Mouse (Mus musculus): ENCODE measurements around the gene Fahd1.

Gene Fahd1

GRCm38 (mm10) chr17:24885356-24886133, 35.4 kb upstream of the Fahd1 start:
- in situ Hi-C loops (cut with MboI, MseI) = loop anchor here (5.0 to 10.0 kb wide), 2 partner anchors 141 to 148 kb away; partner anchors contain the start of gene Msrb1 (in 1 of the 2)

- in situ Hi-C loops (cut with MboI, MseI) = loop anchor here in 1 of 2 experiments (5.0 to 10.0 kb wide), 2 partner anchors 42 to 140 kb away; partner anchors contain the start of gene Hagh
Measured at GRCm38 (mm10) chr17:24884391-24884790, 34.2 kb upstream of the Fahd1 start.

GRCm38 (mm10) chr17:24881738-24882440, 31.7 kb upstream of the Fahd1 start:
- in situ Hi-C loops (cut with MboI, MseI) = loop anchor here in 1 of 2 experiments (5.0 to 10.0 kb wide), 2 partner anchors 40 to 137 kb away; partner anchors contain the start of gene Hagh

- in situ Hi-C loops (cut with MboI, MseI) = no loop called here
Measured at GRCm38 (mm10) chr17:24878531-24878930, 28.4 kb upstream of the Fahd1 start.

GRCm38 (mm10) chr17:24878117-24878397, 27.9 kb upstream of the Fahd1 start:
- in situ Hi-C loops (cut with MboI, MseI) = no loop called here

- in situ Hi-C loops (cut with MboI, MseI) = no loop called here
Measured at GRCm38 (mm10) chr17:24877336-24878116, 27.4 kb upstream of the Fahd1 start.

GRCm38 (mm10) chr17:24874989-24875388, 24.8 kb upstream of the Fahd1 start:
- in situ Hi-C loops (cut with MboI, MseI) = no loop called here

GRCm38 (mm10) chr17:24874405-24874745, 24.2 kb upstream of the Fahd1 start:
- in situ Hi-C loops (cut with MboI, MseI) = no loop called here

- in situ Hi-C loops (cut with MboI, MseI) = no loop called here
Measured at GRCm38 (mm10) chr17:24873695-24874404, 23.7 kb upstream of the Fahd1 start.

- in situ Hi-C loops (cut with MboI, MseI) = no loop called here
Measured at GRCm38 (mm10) chr17:24867914-24868313, 17.8 kb upstream of the Fahd1 start.

GRCm38 (mm10) chr17:24865776-24866175, 15.6 kb upstream of the Fahd1 start, which contains the start of gene Igfals:
TSS of gene Igfals (plus strand) at chr17:24865997.
- in situ Hi-C loops (cut with MboI, MseI) = no loop called here

- in situ Hi-C loops (cut with MboI, MseI) = no loop called here
Measured at GRCm38 (mm10) chr17:24861785-24862184, 11.6 kb upstream of the Fahd1 start.

GRCm38 (mm10) chr17:24860076-24860475, 9.9 kb upstream of the Fahd1 start:
- in situ Hi-C loops (cut with MboI, MseI) = no loop called here

GRCm38 (mm10) chr17:24858967-24859366, 8.8 kb upstream of the Fahd1 start:
- in situ Hi-C loops (cut with MboI, MseI) = loop anchor here in 1 of 2 experiments (10.0 kb wide), 1 partner anchor 1546 kb away; no protein-coding TSS in a partner anchor

GRCm38 (mm10) chr17:24857831-24858470, 7.8 kb upstream of the Fahd1 start:
- in situ Hi-C loops (cut with MboI, MseI) = loop anchor here in 1 of 2 experiments (10.0 kb wide), 1 partner anchor 1547 kb away; no protein-coding TSS in a partner anchor

GRCm38 (mm10) chr17:24856589-24856988, 6.4 kb upstream of the Fahd1 start:
- in situ Hi-C loops (cut with MboI, MseI) = loop anchor here in 1 of 2 experiments (10.0 kb wide), 1 partner anchor 1548 kb away; no protein-coding TSS in a partner anchor

- in situ Hi-C loops (cut with MboI, MseI) = loop anchor here in 1 of 2 experiments (10.0 kb wide), 1 partner anchor 1549 kb away; no protein-coding TSS in a partner anchor
Measured at GRCm38 (mm10) chr17:24855838-24856464, 5.8 kb upstream of the Fahd1 start.

GRCm38 (mm10) chr17:24851381-24852125, 1.4 kb upstream of the Fahd1 start:
- in situ Hi-C loops (cut with MboI, MseI) = loop anchor here in 1 of 2 experiments (10.0 kb wide), 1 partner anchor 1553 kb away; no protein-coding TSS in a partner anchor

GRCm38 (mm10) chr17:24850773-24851127, 586 bp upstream of the Fahd1 start:
- in situ Hi-C loops (cut with MboI, MseI) = loop anchor here in 1 of 2 experiments (10.0 kb wide), 1 partner anchor 1554 kb away; no protein-coding TSS in a partner anchor
